Mouse (Mus musculus) induced T-regulatory cell, adult 2 months (primary cell): ENCODE measurements around the gene Rpap1.
"Not testable (repeated sequence)": the region's sequence is repeated elsewhere in the genome, so short reads cannot be mapped to it uniquely, and the experiment has no call there.

ENCODE experiments used
- DNase-seq: peaks from one replicate; pipeline ENCODE4 v3.0.0-alpha.2; 2012; ENCODE audit warnings: low read depth

Gene Rpap1

DNA sequence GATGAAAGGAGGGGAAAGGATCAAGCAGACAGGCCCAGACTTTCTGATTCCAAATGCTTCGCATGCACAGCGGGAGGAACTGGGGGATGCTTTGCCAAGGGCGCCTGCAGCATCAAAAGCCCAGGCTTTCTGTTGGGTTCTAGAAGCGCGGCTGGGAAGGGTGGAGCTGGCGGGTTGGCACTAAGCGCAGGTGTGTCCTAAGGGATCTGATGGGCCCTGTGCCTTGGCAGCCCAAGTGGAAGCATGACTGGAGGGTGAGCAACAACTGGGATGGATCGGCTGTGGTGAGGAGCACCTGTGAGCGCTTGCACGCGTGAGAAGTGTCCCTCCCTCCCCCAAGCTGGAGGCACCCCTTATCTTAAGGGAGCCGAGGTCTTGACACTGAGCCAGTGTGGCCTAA is 50.2 kb downstream of the Rpap1 start:
- DNase-seq: no peak

DNA sequence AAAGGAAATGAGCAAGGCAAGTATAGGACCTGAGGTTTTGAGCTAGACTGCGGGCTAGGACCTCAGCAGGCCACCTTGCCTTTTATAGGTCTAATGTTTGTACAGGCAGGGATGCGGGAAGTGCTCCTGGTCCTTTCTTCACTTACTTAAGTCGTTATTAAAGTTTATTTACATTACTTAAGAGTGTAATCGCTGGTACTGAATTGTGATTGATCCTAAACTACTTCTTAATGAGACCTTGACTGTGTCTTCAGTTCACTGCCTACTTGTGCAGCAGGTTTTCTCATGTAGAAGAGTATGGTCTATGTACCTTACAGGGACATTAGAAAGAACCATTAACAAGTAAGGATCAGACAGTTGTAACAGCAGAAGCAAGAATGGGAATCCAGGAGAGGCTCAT is 56.6 kb downstream of the Rpap1 start:
- no peak for DNase-seq

DNA sequence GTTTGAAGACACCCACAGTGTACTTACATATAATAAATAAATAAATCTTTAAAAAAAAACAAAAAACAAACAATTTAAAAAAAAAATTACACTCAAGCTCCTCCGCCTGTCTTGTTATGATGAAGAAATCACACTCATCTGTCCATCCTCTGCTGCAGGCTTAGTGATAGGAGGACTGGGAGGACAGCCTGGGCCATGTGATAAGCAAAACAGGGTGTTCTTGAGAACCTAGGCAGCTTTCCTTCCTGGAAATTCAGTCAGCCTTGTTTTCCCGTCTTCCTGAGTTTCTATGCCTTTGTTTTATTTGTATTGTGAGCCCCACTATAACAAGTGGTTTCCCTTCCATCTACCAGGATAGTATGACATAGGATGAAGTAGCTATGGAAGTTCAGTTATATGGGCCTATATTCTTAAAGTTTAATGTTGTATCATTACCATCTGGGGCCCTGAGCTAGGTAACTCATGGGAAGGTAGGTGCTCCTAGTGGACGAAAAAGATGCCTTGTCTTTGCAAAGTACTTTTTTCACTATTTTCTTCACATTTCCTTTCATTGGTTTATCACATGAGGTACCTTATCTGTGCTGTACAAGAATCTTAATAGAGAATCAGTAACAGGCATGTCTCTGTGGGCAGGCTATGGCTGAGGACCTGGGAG is 59.4 kb downstream of the Rpap1 start:
- DNase-seq: no peak

DNA sequence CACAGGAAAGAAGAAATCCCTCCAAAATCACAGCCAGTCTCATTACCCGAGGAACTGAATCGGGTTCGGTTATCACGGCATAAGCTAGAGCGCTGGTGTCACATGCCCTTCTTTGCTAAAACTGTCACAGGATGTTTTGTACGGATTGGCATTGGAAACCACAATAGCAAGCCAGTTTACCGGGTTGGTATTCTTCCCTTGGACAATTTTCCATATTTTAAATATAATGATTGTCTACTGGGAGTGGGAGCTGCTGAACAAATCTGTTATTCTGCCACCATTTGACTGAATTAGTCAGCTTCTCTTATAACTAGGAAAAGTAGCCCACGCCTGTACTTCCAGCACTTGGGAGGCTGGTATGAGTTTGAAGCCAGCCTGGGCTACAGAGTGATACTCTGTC is 66.3 kb downstream of the Rpap1 start:
- DNase-seq: no peak

DNA sequence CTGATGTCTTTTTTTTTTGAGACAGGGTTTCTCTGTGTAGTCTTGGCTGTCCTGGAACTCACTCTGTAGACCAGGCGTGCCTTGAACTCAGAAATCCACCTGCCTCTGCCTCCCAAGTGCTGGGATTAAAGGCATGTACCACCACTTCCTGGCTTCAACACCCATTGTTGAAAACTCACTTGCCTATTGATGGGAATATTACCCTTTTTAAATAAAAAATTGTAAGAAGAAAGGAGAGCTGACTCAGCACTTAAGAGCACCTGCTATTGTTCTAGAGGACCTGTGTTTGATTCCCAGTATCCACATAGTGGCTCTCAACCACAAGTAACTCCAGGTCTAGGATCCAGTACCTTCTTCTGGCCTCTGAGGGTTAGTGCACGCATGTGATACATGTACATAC is 71.5 kb downstream of the Rpap1 start:
- DNase-seq: not testable (repeated sequence)
